Mouse (Mus musculus): ENCODE measurements around the gene Pard3b.

- TF ChIP-seq CTCF (conservative IDR thresholded peaks at IDR 0.05 in 1 of 2, IDR thresholded peaks at IDR 0.05 in 1 of 2; ENCODE audit: low read depth in 2 of 2, low read length in 2 of 2) (no peak), EP300 (IDR thresholded peaks at IDR 0.05; ENCODE audit: low read length) (no peak), MYC (IDR thresholded peaks at IDR 0.05; ENCODE audit: low read depth, low read length) (no peak), SMC3 (IDR thresholded peaks at IDR 0.05; ENCODE audit: low read depth, low read length) (no peak), RCOR1 (conservative IDR thresholded peaks at IDR 0.05; ENCODE audit: low read depth, low read length) (no peak), MAFK (IDR thresholded peaks at IDR 0.05; ENCODE audit: insufficient replicate concordance, low read length) (no peak), TBP (conservative IDR thresholded peaks at IDR 0.05; ENCODE audit: low read depth, low read length) (no peak), BHLHE40 (IDR thresholded peaks at IDR 0.05; ENCODE audit: low read depth, low read length) (no peak), NRF1 (IDR thresholded peaks at IDR 0.05; ENCODE audit: low read depth, low read length) (no peak)
Measured at GRCm38 (mm10) chr1:62282835-62283234, 644.2 kb downstream of the Pard3b start.
